Mouse (Mus musculus) liver, postnatal 0 days (tissue): ENCODE results near the gene Srgap1. TPM values are rescaled to one million over a fixed set of nuclear protein-coding genes. Genes with fewer than 3 reads are reported as not detected.

ENCODE experiments used
- ATAC-seq: fragments of 200-750 bp; cut with Nextera tagmentation; 2 replicates; pipeline ENCODE4 v1.8.0; 2017; ENCODE audit warnings: mild to moderate bottlenecking, moderate library complexity
- DNase-seq: peaks from one replicate; pipeline ENCODE4 v3.0.0-alpha.2; 2016
- H3K27ac ChIP-seq: fragments of 300-500 bp; sonication (generic); 2 replicates; pipeline ENCODE4 v1.5.1; 2014; ENCODE audit warnings: antibody characterized with exemption, moderate library complexity, mild to moderate bottlenecking, low read depth
- H3K27me3 ChIP-seq: fragments of 300-500 bp; sonication (generic); 2 replicates; pipeline ENCODE4 v1.6.1; 2014; ENCODE audit warnings: low read length, control low read depth, mixed read lengths; ENCODE audit not compliant: insufficient read depth
- H3K36me3 ChIP-seq: fragments of 300-500 bp; sonication (generic); replicated peaks from 2 replicates; pipeline ENCODE4 v1.6.1; 2014; ENCODE audit warnings: mild to moderate bottlenecking, control low read depth, low read length, moderate library complexity, mixed read lengths; ENCODE audit not compliant: insufficient read depth
- H3K4me1 ChIP-seq: fragments of 300-500 bp; sonication (generic); 2 replicates; pipeline ENCODE4 v1.6.1; 2014; ENCODE audit warnings: antibody characterized with exemption, mild to moderate bottlenecking, control low read depth; ENCODE audit not compliant: insufficient read depth
- H3K4me2 ChIP-seq: fragments of 300-500 bp; sonication (generic); 2 replicates; pipeline ENCODE4 v1.6.1; 2014; ENCODE audit warnings: low read depth, mild to moderate bottlenecking, low read length, moderate library complexity, mixed read lengths
- H3K4me3 ChIP-seq: fragments of 300-500 bp; sonication (generic); 2 replicates; pipeline ENCODE4 v1.5.1; 2014; ENCODE audit warnings: low read depth, low read length
- H3K9ac ChIP-seq: fragments of 300-500 bp; sonication (generic); replicated peaks from 2 replicates; pipeline ENCODE4 v1.6.1; 2014; ENCODE audit warnings: mild to moderate bottlenecking, moderate library complexity
- H3K9me3 ChIP-seq: fragments of 300-500 bp; sonication (generic); 2 replicates; pipeline ENCODE4 v1.6.1; 2016; ENCODE audit warnings: mild to moderate bottlenecking, control low read depth, low read length, mixed read lengths
- CTCF ChIP-seq: sonication (generic); IDR thresholded peaks from 2 replicates; pipeline ENCODE4 v1.5.1; 2016; ENCODE audit warnings: antibody characterized with exemption, low read depth
- EP300 ChIP-seq: IDR thresholded peaks from 2 replicates; pipeline ENCODE4 v1.6.1; 2016; ENCODE audit warnings: antibody characterized with exemption, low read depth, mild to moderate bottlenecking
- WGBS: fragments of 180-500 bp; shearing (Covaris S2); extraction: QIAGEN DNeasy Blood & Tissue Kit; methylation state at CpG from one replicate; pipeline ENCODE4 v1.1.7; 2014; ENCODE audit not compliant: insufficient replicate concordance; 5-methylcytosine and 5-hydroxymethylcytosine counted together
- polyA plus RNA-seq: library from polyadenylated mRNA; unstranded; fragments of >200 nt; fragmentation: Nextera tagmentation; extraction: Ambion mirVana; gene quantifications from 2 replicates; pipeline ENCODE4 v1.2.1, GENCODE M21; 2015

Gene Srgap1
- polyA plus RNA-seq = 0.90 and 0.96 TPM in 2 replicates

DNA sequence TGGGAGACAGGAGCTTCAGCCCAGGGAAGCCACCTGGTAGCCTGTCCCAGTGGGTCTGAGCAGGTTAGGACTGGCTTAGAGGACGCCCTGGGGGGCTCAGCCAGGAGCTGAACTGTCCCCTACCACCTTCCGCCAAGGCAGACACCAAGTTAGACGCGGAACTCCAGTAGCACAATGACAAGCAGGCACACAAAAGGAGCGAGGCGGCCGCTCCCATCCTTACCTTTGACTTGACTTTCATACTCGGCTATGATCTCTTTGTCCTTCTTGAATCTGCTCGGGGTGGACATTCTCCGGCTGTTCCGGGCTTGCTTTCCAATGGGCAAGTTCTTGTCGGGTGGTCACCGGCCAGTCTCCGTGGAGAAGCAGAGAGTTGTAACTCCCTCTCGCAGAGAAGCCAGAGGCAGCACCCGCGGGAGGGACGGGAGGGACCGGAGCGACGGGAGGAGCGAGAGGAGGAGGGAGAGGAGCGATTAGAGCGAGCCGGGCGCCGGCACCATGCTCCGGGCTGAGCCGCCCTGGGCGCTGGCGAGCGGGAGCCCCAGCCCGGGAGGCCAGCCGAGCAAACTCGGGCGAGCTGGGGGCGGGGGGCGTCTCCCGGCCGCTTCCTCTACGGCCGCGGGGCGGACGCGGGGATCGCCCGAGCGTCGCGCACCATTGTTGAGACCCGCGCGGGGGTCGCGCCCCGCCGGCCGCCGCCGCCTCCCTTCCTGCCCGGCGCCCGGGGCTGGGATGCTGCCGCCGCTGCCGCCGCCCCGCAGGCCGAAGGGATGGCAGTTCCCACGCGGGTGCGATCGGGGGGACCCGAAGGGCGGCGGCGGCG lies at the start of gene Srgap1:
Srgap1 (minus strand) TSS at position 412 of the 823 bp plus-strand sequence.
- Histone ChIP-seq H3K36me3 (no peaks in the 10 kb centered on the region), H3K27ac (no peak within 1 kb of the TSS), H3K27me3 (peaks cover 11% of the 10 kb centered on the region), H3K9me3 (no peaks in the 10 kb centered on the region), H3K4me2 (peak within 1 kb of the TSS; percentile 86), H3K4me3 (peak within 1 kb of the TSS; percentile 63), H3K4me1 (0 out of 2 replicates have a peak, but pooled peaks cover 2% of the 10 kb centered on the region), H3K9ac (peak within 1 kb of the TSS; percentile 63)
- 0% methylated on average over 45 of the region's 79 CpGs for WGBS
- no peak for TF ChIP-seq CTCF
- TF ChIP-seq EP300 = no peak
- DNase-seq = peak; percentile 51
- peak; percentile 71 for ATAC-seq

DNA sequence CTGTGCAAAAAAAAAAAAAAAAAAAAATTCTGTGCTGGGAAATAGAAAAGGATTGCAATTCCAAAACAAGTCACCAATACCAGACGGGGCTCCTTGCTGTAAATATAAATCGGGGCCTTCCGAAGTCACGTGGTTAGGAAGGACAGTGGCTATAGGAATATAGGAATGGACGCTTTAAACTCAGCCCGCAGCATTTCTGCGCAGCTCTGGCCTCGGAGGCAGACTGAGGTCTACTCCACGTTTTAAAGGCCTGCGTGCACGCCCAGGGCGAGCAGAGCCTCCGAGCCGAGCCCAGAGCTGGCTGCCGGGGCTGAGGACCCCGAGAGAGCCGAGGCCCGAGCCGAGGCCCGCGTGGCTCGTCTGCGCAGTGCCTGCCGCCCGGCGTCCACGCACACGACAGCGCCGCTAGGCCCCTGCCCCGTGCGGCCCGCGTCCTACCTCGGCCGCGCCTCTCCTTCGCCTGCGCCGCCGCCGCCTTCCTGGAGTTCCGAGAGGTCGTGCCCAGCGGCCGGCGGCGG lies 49.4 kb upstream of the Srgap1 start:
- Histone ChIP-seq H3K4me3 (peak overlapping the region; percentile 64), H3K36me3 (0 out of 2 replicates have a peak, but pooled peaks cover 4% of the 10 kb centered on the region), H3K27ac (peak overlapping the region; percentile 88), H3K9me3 (no peaks in the 10 kb centered on the region), H3K27me3 (no peaks in the 10 kb centered on the region), H3K9ac (peak overlapping the region; percentile 81), H3K4me2 (peak overlapping the region; percentile 97), H3K4me1 (peaks cover 8% of the 10 kb centered on the region; the same call in 1 of the 2 replicates)
- ATAC-seq = peak; percentile 69
- DNase-seq = no peak
- WGBS = under 1% methylated on average over 47 of the region's 48 CpGs
- TF ChIP-seq CTCF (no peak), EP300 (no peak)

DNA sequence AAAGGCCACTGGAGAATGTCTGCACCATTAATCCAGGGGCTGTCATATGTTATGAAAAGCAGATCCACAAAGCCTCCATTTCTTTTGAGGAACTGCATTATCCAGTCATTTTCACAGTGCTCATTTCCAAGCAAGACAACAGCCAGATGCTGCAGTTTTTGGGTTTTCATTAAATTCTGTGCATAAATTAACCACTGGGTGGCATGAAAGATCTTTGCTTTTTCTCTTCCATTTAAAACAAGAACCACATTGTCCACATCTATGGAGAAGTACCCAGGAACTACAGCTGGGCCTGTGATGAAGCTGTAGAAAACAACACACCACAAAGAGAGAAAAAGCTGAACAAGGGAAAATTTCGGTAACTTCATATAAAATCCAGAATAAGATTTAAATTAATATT lies 43.4 kb upstream of the Srgap1 start:
- H3K9ac ChIP-seq = no peak overlapping the region
- H3K4me1 ChIP-seq = no peaks in the 10 kb centered on the region
- DNase-seq (no peak), ATAC-seq (no peak)
- no peak overlapping the region for H3K4me2 ChIP-seq
- no peak overlapping the region for H3K4me3 ChIP-seq
- H3K27me3 ChIP-seq = no peaks in the 10 kb centered on the region
- H3K9me3 ChIP-seq = 0 out of 2 replicates have a peak, but pooled peaks cover 2% of the 10 kb centered on the region
- peaks cover 10% of the 10 kb centered on the region for H3K36me3 ChIP-seq
- 88% methylated on average over 1 of the region's 1 CpGs for WGBS
- H3K27ac ChIP-seq = no peak overlapping the region
- TF ChIP-seq EP300 (no peak), CTCF (no peak)

DNA sequence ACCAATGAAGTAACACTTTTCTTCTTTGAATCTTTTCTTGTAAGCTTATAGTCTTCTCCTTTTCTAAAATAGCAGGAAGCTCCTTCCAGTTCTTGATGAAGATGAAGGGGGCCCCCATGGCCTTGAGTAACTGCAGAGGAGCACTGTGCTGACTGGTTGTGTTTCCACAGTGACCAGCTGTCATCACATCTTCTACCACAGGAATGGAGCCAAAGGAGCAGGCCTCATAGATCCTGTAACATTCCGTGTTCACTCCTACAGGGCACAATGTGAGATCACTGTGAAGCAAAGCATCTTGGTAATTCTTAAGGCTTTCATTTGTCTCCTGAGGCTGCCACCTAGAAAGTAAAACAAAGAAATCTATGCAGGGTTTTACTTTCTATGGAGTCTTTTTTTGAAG lies 34.2 kb upstream of the Srgap1 start:
- Histone ChIP-seq H3K4me2 (no peak overlapping the region), H3K4me1 (no peaks in the 10 kb centered on the region), H3K4me3 (no peak overlapping the region), H3K27ac (no peak overlapping the region), H3K9ac (no peak overlapping the region), H3K36me3 (no peaks in the 10 kb centered on the region; the same call in 1 of the 2 replicates), H3K9me3 (no peaks in the 10 kb centered on the region), H3K27me3 (no peaks in the 10 kb centered on the region)
- ATAC-seq = no peak
- TF ChIP-seq CTCF = no peak
- no peak for TF ChIP-seq EP300
- no peak for DNase-seq
- 77% methylated on average over 1 of the region's 1 CpGs for WGBS

DNA sequence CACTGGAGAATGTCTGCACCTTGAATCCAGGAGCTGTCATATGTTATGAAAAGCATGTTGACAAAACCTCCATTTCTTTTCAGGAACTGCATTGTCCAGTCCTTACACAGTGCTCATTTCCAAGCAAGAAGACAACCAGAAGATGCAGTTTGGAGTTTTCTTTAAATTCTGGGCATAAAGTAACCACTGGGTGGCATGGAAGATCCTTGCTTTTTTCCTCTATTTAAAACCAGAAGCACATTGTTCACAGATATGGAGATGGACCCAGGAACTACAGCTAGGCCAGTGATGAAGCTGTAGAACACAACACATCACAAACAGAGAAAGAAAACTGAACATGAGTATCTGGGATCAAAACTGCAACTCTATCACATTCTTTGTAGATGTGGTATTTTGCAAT lies 22.0 kb upstream of the Srgap1 start:
- ATAC-seq = no peak
- H3K9me3 ChIP-seq = no peaks in the 10 kb centered on the region
- no peaks in the 10 kb centered on the region for H3K4me1 ChIP-seq
- no peaks in the 10 kb centered on the region for H3K27me3 ChIP-seq
- no peak overlapping the region for H3K4me3 ChIP-seq
- peak; percentile 15; the same call in 1 of the 2 replicates for TF ChIP-seq CTCF
- no peak for TF ChIP-seq EP300
- H3K4me2 ChIP-seq = no peak overlapping the region
- no peak overlapping the region for H3K27ac ChIP-seq
- H3K36me3 ChIP-seq = no peaks in the 10 kb centered on the region
- DNase-seq = no peak
- no peak overlapping the region for H3K9ac ChIP-seq

DNA sequence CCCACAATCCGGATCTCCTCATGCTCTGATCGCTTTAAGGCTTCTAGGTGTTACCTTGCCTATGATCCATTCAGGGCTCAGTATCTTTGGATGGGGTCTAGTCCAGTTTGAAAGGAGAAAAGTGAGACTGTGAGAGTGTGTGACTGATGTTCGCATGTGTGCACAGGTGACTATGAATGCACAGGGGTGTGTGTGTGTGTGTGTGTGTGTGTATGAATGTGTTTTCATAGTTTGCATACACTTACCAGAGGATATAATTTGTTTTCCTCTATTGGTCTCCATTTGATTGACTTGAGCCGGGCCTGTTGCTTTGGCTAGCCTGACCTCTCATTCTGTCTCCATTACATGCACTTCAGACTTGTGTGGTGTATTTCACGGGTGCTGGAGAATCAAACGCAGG lies 8.7 kb upstream of the Srgap1 start:
- no peak for TF ChIP-seq CTCF
- TF ChIP-seq EP300 = no peak

More for the DNA sequence above, 8.7 kb upstream of the Srgap1 start:
- Histone ChIP-seq H3K27ac (no peak overlapping the region), H3K27me3 (no peaks in the 10 kb centered on the region), H3K4me3 (no peak overlapping the region), H3K9ac (no peak overlapping the region), H3K36me3 (no peaks in the 10 kb centered on the region), H3K9me3 (no peaks in the 10 kb centered on the region), H3K4me1 (no peaks in the 10 kb centered on the region), H3K4me2 (no peak overlapping the region)
- WGBS = 80% methylated on average over 6 of the region's 6 CpGs
- ATAC-seq (no peak), DNase-seq (no peak)
